Mouse (Mus musculus): ENCODE measurements around the gene Gm42791.

The Gm42791 gene

DNA sequence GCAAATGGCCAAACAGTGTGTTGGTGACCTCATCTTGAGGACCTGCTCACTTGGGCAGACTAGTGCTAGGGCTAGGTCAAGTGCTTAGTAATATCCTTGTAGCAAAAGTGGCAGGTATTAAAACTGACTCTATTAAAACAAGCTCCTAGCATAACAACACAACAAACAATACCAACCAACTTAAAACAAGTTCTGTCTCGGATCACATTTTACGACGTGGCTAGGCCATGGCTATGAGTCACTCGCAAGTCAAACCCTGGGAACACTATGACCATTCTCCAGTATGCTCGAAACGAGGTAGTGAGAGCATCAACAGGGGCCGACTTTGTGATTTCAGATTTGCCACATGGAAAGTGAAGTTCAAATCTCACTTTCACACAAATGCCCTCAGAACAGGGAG lies 99.1 kb downstream of the Gm42791 start:
- DNase-seq (ENCODE audit: inconsistent age in 2 of 2, low spot score in 1 of 2) = no peak

DNA sequence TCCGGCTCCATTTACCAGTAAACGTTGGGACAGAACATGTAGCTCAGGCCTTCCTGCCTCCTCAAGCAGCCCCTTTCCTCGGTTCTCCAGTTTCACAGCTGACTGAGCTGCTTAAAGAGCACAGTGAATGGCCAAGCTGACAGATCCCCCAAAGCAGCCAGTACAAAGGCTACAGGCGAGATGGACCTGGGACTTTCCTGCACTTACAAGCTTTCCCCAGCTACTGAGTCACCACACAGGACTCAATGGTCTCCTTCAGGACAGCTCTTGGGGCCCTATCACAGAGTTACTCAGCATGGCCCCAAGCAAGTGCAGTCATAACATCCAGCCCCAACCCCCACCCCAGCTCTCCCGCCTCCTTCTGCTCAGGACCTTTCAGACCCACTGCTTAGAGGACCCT lies 99.9 kb downstream of the Gm42791 start:
- DNase-seq (ENCODE audit: inconsistent age in 2 of 2, low spot score in 1 of 2) = no peak

DNA sequence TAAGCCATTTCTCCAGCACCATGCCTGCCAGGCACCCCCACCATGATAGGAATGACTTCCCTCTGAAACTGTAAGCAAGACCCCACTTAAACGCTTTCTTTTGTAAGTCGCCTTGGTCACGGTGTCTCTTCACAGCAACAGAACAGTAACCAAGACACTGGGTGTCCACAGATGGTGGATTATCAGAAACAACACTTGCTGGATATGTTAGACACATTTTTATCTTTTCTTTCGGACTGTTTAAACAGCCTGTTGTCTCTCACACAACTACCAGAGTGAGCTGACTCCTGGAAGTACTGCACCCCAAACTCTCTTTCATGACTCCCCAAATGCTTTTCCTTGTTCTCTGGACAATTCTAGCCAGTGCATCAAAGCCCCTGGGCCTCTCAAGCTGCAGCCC lies 104.7 kb downstream of the Gm42791 start:
- no peak for DNase-seq (ENCODE audit: inconsistent age in 2 of 2, low spot score in 1 of 2)

- DNase-seq (ENCODE audit: inconsistent age in 2 of 2, low spot score in 1 of 2) = no peak
Measured at GRCm38 (mm10) chr5:148888032-148888431, 106.9 kb downstream of the Gm42791 start.

GRCm38 (mm10) chr5:148885821-148886609 lies 108.9 kb downstream of the Gm42791 start:
- DNase-seq (ENCODE audit: inconsistent age in 2 of 2, low spot score in 1 of 2) = no peak

- DNase-seq (ENCODE audit: inconsistent age in 2 of 2, low spot score in 1 of 2) = no peak
Measured at GRCm38 (mm10) chr5:148883671-148884070, 111.3 kb downstream of the Gm42791 start.

DNA sequence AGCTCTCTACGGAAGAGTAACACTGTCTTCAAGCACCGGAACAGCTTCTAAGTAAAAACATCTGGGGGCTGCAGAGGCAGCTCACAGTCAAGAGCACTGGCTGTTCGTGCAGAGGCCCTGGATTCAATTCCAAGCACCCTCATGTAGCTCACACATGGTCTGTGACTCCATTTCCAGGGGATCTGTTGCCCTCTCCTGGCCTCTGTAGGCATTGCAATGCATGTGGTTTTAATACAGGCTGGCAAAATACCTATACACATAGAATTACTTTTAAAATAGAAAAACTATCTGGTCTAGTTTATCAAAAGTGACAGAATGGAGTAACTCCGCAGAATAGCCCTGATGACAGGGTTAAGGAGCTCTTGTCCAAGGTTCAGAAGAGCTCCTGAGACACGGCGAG lies 115.7 kb downstream of the Gm42791 start:
- peak in 1 of 2 experiments; percentile 36 for DNase-seq (ENCODE audit: inconsistent age in 2 of 2, low spot score in 1 of 2)

DNA sequence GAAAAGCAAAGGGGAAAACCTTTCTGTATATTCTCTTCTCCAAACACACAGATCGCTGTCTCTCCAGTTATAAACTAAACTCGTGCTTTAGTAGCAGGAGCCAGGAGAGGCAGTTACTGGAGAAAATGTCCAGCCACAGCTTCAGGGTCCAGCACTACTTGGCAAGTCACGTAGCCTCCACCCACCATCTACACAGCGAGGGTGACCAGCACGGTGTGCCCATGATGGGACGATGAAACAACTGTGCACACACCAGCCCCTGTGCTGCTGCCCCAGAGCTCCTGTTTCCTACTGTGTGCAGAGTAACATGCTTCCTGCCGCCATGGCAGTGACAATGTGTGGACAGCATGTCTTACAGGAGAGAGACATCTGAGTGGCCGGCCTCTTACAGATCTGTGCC lies 121.8 kb downstream of the Gm42791 start:
- no peak for DNase-seq (ENCODE audit: inconsistent age in 2 of 2, low spot score in 1 of 2)

DNA sequence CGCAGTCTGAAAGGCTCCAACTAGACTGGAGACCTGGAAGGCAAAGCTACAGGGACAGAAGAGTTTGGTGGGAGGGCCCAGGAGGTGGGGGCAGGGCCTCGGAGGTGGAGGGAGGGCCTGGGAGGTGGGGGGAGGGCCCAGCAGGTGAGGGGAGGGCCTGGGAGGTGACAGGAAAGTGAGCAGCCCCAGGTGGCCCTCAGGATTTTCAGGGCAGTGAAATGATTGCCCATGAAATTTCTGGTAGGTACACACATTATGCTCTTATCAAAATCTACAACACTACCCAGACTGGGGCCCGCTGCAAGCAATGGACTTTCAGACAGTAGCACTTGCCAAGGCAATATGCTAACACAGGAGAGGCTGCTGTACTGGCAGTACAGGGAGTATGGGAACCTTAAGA lies 125.4 kb downstream of the Gm42791 start:
- DNase-seq (ENCODE audit: inconsistent age in 2 of 2, low spot score in 1 of 2) = no peak

- no peak for DNase-seq (ENCODE audit: inconsistent age in 2 of 2, low spot score in 1 of 2)
Measured at GRCm38 (mm10) chr5:148867766-148868165, 127.2 kb downstream of the Gm42791 start.

DNA sequence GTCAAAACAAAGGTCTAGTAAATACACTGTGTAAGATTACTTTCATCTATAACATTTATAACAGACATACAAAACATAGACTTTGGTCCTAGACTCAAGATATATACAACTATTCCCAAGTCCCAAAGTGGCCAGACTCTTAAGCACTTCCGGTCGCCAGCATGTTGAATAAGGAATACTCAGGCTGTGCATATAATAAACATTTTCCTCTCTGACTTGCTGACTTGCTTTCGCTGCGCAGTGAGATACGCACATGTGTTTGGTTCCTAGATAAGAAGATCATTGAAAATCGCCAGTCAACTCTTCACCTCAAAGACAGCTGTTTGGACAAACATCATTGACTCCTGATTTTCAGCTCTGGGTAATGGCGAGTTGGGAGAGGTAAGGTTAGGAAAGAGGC lies 127.8 kb downstream of the Gm42791 start:
- no peak for DNase-seq (ENCODE audit: inconsistent age in 2 of 2, low spot score in 1 of 2)

- no peak for DNase-seq (ENCODE audit: inconsistent age in 2 of 2, low spot score in 1 of 2)
Measured at GRCm38 (mm10) chr5:148866571-148866970, 128.4 kb downstream of the Gm42791 start.

GRCm38 (mm10) chr5:148863409-148863808 lies 131.5 kb downstream of the Gm42791 start:
- DNase-seq (ENCODE audit: inconsistent age in 2 of 2, low spot score in 1 of 2) = no peak

GRCm38 (mm10) chr5:148862853-148863252 lies 132.1 kb downstream of the Gm42791 start:
- no peak for DNase-seq (ENCODE audit: inconsistent age in 2 of 2, low spot score in 1 of 2)

GRCm38 (mm10) chr5:148862136-148862535 lies 132.8 kb downstream of the Gm42791 start:
- DNase-seq (ENCODE audit: inconsistent age in 2 of 2, low spot score in 1 of 2) = no peak

DNA sequence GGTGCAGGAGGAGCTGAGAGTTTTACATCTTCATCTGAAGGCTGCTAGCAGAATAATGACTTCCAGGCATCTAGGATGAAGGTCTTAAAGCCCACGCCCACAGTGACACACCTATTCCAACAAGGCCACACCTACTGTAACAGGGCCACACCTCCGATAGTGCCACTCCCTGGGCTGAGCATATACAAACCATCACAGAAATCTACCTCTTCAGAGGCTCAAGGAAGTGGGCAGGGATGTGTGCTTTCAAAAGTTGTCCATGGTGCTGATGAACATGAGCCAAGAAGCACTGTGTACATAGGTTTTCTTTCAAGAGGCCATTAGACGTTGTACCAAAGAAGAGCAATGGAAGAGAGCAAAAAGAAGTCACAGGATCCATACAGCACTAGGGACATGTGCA lies 137.4 kb downstream of the Gm42791 start:
- DNase-seq (ENCODE audit: inconsistent age in 2 of 2, low spot score in 1 of 2) = no peak

GRCm38 (mm10) chr5:148855047-148855446 lies 139.9 kb downstream of the Gm42791 start:
- no peak for DNase-seq (ENCODE audit: inconsistent age in 2 of 2, low spot score in 1 of 2)

DNA sequence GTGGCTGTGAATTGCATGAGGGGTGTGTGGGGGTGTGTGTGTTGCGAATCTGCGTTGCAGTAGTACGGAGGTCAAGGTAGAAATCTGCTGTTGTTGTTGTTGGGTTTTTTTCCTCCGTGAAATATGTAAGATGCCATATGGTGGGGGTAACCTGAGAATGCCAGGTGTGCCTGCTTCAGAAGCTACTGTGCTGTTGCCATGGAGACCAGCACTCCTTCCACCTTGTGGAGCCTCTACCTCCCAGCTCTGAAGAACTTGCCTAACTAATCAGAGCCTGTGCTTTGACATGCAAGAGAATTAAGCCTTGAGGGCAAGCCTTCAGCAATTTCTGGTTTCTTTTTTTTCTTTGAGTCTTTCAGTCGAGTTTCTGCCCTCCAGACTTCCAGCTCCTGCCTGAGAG lies 140.8 kb downstream of the Gm42791 start:
- no peak for DNase-seq (ENCODE audit: inconsistent age in 2 of 2, low spot score in 1 of 2)

- DNase-seq (ENCODE audit: inconsistent age in 2 of 2, low spot score in 1 of 2) = no peak
Measured at GRCm38 (mm10) chr5:148849516-148849915, 145.4 kb downstream of the Gm42791 start.

- DNase-seq (ENCODE audit: inconsistent age in 2 of 2, low spot score in 1 of 2) = no peak
Measured at GRCm38 (mm10) chr5:148847032-148847431, 147.9 kb downstream of the Gm42791 start.

All from adrenal gland, adult (tissue).